Mouse (Mus musculus) fat pad, adult 2 months (tissue): ENCODE measurements around the gene Vps8.
"Not testable (repeated sequence)": the region's sequence is repeated elsewhere in the genome, so short reads cannot be mapped to it uniquely, and the experiment has no call there.

Source experiments
- DNase-seq: peaks from one replicate; pipeline ENCODE4 v3.0.0-alpha.2; 2011; ENCODE audit warnings: low read depth, low spot score; ENCODE audit errors: extremely low read depth

The Vps8 gene

GRCm38 (mm10) chr16:21654384-21654783 lies 231.5 kb downstream of the Vps8 start:
- no peak for DNase-seq

- DNase-seq, result no peak
Observed at GRCm38 (mm10) chr16:21655291-21655690, 232.4 kb downstream of the Vps8 start.

- no peak for DNase-seq
Observed at GRCm38 (mm10) chr16:21655961-21656360, 233.0 kb downstream of the Vps8 start.

GRCm38 (mm10) chr16:21664633-21665363 lies 241.9 kb downstream of the Vps8 start:
- no peak for DNase-seq

GRCm38 (mm10) chr16:21665423-21665986 lies 242.6 kb downstream of the Vps8 start:
- DNase-seq, result no peak

- peak; percentile 51 for DNase-seq
Observed at GRCm38 (mm10) chr16:21671878-21672277, 249.0 kb downstream of the Vps8 start.

- DNase-seq, result not testable (repeated sequence)
Observed at GRCm38 (mm10) chr16:21673046-21673445, 250.1 kb downstream of the Vps8 start.

- DNase-seq, result peak; percentile 11
Observed at GRCm38 (mm10) chr16:21673651-21674050, 250.7 kb downstream of the Vps8 start.

- peak; percentile 45 for DNase-seq
Observed at GRCm38 (mm10) chr16:21676791-21677190, 253.9 kb downstream of the Vps8 start.

- DNase-seq, result no peak
Observed at GRCm38 (mm10) chr16:21687406-21687805, 264.5 kb downstream of the Vps8 start.

GRCm38 (mm10) chr16:21689141-21689540 lies 266.2 kb downstream of the Vps8 start:
- DNase-seq, result no peak

GRCm38 (mm10) chr16:21690216-21690755 lies 267.4 kb downstream of the Vps8 start:
- DNase-seq, result no peak

- no peak for DNase-seq
Observed at GRCm38 (mm10) chr16:21693981-21694462, 271.1 kb downstream of the Vps8 start.
